Mouse (Mus musculus) neural tube, embryonic 12.5 days (tissue): ENCODE results near the gene Snrnp25. TPM values are rescaled to one million over a fixed set of nuclear protein-coding genes. Genes with fewer than 3 reads are reported as not detected.
A peak's percentile ranks its signal among the peaks of the same experiment; 100 is the strongest.

Experiments
- ATAC-seq: fragments of 200-750 bp; cut with Nextera tagmentation; 2 replicates; pipeline ENCODE4 v1.8.0; 2017; ENCODE audit warnings: low read depth, mild to moderate bottlenecking, moderate TSS enrichment, moderate library complexity; ENCODE audit not compliant: low FRiP score
- H3K27ac ChIP-seq: fragments of 300-500 bp; sonication (generic); 2 replicates; pipeline ENCODE4 v1.5.1; 2016
- H3K27me3 ChIP-seq: fragments of 300-500 bp; sonication (generic); replicated peaks from 2 replicates; pipeline ENCODE4 v1.6.1; 2016; ENCODE audit warnings: mild to moderate bottlenecking
- H3K36me3 ChIP-seq: fragments of 300-500 bp; sonication (generic); 2 replicates; pipeline ENCODE4 v1.6.1; 2016; ENCODE audit warnings: mild to moderate bottlenecking
- H3K4me1 ChIP-seq: fragments of 300-500 bp; sonication (generic); 2 replicates; pipeline ENCODE4 v1.6.1; 2016
- H3K4me2 ChIP-seq: fragments of 300-500 bp; sonication (generic); replicated peaks from 2 replicates; pipeline ENCODE4 v1.6.1; 2016; ENCODE audit warnings: mild to moderate bottlenecking
- H3K4me3 ChIP-seq: fragments of 300-500 bp; sonication (generic); 2 replicates; pipeline ENCODE4 v1.5.1; 2016
- H3K9ac ChIP-seq: fragments of 300-500 bp; sonication (generic); 2 replicates; pipeline ENCODE4 v1.6.1; 2016; ENCODE audit warnings: mild to moderate bottlenecking
- H3K9me3 ChIP-seq: fragments of 300-500 bp; sonication (generic); 2 replicates; pipeline ENCODE4 v1.6.1; 2016; ENCODE audit warnings: mild to moderate bottlenecking
- WGBS: fragments of 180-500 bp; shearing (Covaris S2); methylation state at CpG from one replicate; pipeline ENCODE4 v1.1.7; 2016; 5-methylcytosine and 5-hydroxymethylcytosine counted together
- polyA plus RNA-seq: library from polyadenylated mRNA; unstranded; fragments of >200 nt; fragmentation: Nextera tagmentation; extraction: Ambion mirVana; gene quantifications from 2 replicates; pipeline ENCODE4 v1.2.1, GENCODE M21; 2016

The Snrnp25 gene
- polyA plus RNA-seq, 1 experiment from 2014 or later, result 52.8 TPM

DNA sequence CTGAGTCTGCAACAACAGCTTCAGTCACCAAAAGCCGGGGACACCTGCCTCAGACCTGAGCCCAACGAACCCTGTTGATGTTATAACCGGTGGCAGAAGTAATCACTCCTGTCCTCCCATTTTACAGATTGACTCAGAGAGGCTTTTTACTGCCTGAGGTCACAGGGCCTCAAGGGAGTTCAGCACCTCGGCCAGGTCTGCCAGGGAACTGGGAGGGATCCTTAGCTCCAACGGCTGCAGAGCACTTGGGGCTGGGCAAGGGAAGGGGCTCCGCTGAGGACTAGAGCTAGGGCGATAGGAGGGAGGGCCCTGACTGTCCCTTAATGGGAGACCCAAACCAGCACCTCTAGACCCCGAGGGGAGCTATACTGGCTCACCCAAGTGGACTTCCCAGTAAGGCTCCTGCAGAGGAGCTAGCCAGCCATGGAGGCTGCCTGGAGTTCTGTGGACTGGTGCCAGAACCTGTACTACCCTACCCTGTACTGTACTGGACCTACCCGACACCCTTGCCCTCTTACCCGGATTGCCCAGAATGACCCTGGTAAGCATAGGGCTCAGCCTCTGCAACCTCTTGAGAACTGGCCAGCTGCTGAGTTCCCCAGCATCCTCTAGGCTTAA lies 15.5 kb downstream of the Snrnp25 start:
- Histone ChIP-seq H3K36me3 (no peaks in the 10 kb centered on the region), H3K4me1 (peaks cover 52% of the 10 kb centered on the region), H3K27ac (no peak overlapping the region), H3K4me3 (peak overlapping the region; percentile 77), H3K9me3 (no peaks in the 10 kb centered on the region), H3K4me2 (peak overlapping the region; percentile 91), H3K9ac (peak overlapping the region; percentile 88), H3K27me3 (peaks cover 10% of the 10 kb centered on the region)
- 35% methylated on average over 10 of the region's 10 CpGs for WGBS
- ATAC-seq, result peak; percentile 5; the same call in 1 of the 2 replicates

DNA sequence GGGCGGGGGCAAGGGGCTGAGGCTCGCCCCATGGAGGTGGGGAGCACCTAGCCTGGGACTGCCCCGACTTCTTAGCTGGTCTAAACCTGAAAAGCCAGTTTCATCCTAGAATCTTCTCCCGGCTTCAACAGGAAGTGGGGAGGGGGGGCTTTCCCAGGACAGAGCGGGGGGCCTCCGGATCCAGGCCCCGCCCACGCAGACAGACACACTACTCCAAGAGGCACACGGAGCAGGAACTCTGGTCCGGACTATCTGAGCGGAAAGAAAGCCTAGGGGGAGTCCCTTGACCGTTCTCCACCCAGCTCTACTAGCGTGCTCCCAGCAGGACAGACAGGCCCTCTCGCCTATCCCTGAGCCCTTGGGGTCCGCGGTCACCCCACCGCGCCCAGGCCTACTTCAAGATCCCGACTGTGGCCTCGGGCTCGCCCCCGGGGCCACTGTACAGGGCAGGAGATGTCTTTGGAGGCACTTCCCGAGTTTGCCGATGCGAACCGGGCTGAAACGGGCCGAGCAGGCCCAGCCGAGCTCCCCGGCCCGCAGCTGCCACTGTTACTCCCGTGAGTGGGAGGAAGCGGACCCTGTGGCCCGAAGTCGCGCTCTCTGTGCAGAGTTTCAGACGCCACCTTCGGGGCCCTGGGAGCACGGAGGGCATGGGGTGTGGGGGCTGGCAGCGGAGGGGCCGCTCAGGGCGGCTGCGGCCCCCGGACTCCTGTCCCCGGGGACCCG lies 16.2 kb downstream of the Snrnp25 start:
- peak; percentile 15 for ATAC-seq
- Histone ChIP-seq H3K4me2 (peak overlapping the region; percentile 91), H3K27me3 (peaks cover 10% of the 10 kb centered on the region), H3K27ac (no peak overlapping the region), H3K9me3 (no peaks in the 10 kb centered on the region), H3K36me3 (no peaks in the 10 kb centered on the region), H3K4me3 (peak overlapping the region; percentile 77), H3K4me1 (peaks cover 52% of the 10 kb centered on the region), H3K9ac (peak overlapping the region; percentile 88)
- WGBS, result 2% methylated on average over 44 of the region's 46 CpGs

- H3K4me1 ChIP-seq, result peaks cover 57% of the 10 kb centered on the region
- H3K36me3 ChIP-seq, result no peaks in the 10 kb centered on the region
- H3K9me3 ChIP-seq, result no peaks in the 10 kb centered on the region
- 1% methylated on average over 72 of the region's 72 CpGs for WGBS
- peaks cover 10% of the 10 kb centered on the region for H3K27me3 ChIP-seq
- peak; percentile 22; the same call in 1 of the 2 replicates for ATAC-seq
- peak within 1 kb of the TSS; percentile 88 for H3K9ac ChIP-seq
- H3K4me3 ChIP-seq, result peak within 1 kb of the TSS; percentile 77
- H3K4me2 ChIP-seq, result peak within 1 kb of the TSS; percentile 91
- no peak within 1 kb of the TSS for H3K27ac ChIP-seq
Measured at GRCm38 (mm10) chr11:32221951-32222409, 16.8 kb downstream of the Snrnp25 start, which contains the start of gene Rhbdf1. Gene Rhbdf1 (minus strand): TSS chr11:32222300.

DNA sequence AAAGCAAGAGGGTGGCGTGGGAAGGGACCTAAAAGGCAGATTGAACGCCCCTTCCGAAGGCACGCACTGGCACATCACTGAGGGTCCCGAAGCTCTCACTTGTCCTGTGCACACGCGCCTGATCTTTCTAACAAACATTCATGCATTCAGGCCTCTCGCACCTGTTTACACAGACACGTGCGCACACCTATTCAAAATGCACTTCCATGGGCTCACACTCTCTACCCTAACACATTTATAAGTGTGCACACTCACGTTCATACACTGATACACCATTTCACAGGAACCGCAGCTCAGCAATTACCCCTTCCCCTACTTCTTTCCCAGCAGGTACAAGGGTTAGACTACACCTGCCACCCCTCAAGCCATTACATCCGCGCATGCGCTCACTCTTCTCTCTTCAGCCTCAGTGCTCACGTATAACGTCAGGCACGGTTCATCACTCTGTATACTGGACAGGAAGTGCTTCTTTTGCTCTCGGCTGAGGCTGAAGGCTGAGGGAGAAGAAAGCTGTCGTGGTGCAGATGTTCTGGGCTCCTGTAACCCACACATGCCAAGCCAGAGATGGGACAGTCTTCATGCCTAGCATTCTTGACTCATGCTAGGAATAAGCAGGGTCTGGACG lies 17.5 kb downstream of the Snrnp25 start:
- H3K27me3 ChIP-seq, result peaks cover 10% of the 10 kb centered on the region

DNA sequence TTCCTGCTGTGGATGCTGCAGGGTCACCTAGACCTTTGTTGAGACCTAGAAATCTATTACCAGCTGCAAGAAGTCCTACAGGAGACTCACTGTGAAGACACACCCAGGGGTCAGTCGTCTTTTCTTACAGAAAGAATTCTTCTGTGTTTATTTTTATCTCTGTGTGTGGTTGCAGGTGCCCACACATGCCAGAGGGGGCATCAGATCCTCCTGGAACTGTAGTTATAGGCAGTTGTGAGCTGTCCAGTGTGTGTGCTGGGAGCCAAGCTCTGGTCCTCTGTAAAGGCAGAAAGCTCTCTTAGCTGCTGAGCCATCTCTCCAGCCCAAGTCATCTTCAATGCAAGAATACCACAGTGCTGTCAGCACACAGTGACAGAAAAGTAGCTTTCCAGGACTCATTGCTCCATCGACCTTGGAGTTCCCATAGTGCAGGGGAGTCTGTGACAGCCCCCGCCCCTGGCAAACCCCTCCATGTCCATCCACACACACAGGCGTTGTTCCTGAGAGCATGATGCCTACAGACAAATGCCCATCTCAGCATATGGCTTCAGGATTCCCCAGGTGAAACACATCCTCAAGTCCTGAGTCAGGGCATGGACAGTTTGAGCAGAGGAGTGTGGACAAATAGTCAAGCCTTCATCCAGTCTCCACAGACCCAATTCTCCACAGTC lies 18.2 kb downstream of the Snrnp25 start:
- Histone ChIP-seq H3K9me3 (no peaks in the 10 kb centered on the region), H3K27ac (no peak overlapping the region), H3K4me3 (no peak overlapping the region), H3K4me2 (no peak overlapping the region; the same call in 1 of the 2 replicates), H3K27me3 (peaks cover 10% of the 10 kb centered on the region), H3K9ac (no peak overlapping the region), H3K4me1 (peaks cover 62% of the 10 kb centered on the region), H3K36me3 (peaks cover 2% of the 10 kb centered on the region; the same call in 1 of the 2 replicates)
- 73% methylated on average over 4 of the region's 4 CpGs for WGBS
- ATAC-seq, result no peak

More for the DNA sequence above, 17.5 kb downstream of the Snrnp25 start:
- 9% methylated on average over 21 of the region's 21 CpGs for WGBS
- Histone ChIP-seq H3K36me3 (no peaks in the 10 kb centered on the region), H3K9ac (peak overlapping the region; percentile 88; the same call in 1 of the 2 replicates), H3K4me3 (peak overlapping the region; percentile 77), H3K27ac (no peak overlapping the region), H3K9me3 (no peaks in the 10 kb centered on the region), H3K4me2 (peak overlapping the region; percentile 91), H3K4me1 (peaks cover 63% of the 10 kb centered on the region)
- no peak for ATAC-seq

- no peak overlapping the region for H3K27ac ChIP-seq
- H3K4me1 ChIP-seq, result peaks cover 53% of the 10 kb centered on the region
- H3K4me3 ChIP-seq, result no peak overlapping the region
- no peak overlapping the region for H3K9ac ChIP-seq
- H3K36me3 ChIP-seq, result peaks cover 13% of the 10 kb centered on the region
- no peak for ATAC-seq
- H3K9me3 ChIP-seq, result no peaks in the 10 kb centered on the region
- 37% methylated on average over 4 of the region's 4 CpGs for WGBS
- peaks cover 10% of the 10 kb centered on the region for H3K27me3 ChIP-seq
- 0 out of 2 replicates have a peak overlapping the region, but pooled peaks have one; percentile 12 for H3K4me2 ChIP-seq
Measured at GRCm38 (mm10) chr11:32224468-32225139, 19.4 kb downstream of the Snrnp25 start.

DNA sequence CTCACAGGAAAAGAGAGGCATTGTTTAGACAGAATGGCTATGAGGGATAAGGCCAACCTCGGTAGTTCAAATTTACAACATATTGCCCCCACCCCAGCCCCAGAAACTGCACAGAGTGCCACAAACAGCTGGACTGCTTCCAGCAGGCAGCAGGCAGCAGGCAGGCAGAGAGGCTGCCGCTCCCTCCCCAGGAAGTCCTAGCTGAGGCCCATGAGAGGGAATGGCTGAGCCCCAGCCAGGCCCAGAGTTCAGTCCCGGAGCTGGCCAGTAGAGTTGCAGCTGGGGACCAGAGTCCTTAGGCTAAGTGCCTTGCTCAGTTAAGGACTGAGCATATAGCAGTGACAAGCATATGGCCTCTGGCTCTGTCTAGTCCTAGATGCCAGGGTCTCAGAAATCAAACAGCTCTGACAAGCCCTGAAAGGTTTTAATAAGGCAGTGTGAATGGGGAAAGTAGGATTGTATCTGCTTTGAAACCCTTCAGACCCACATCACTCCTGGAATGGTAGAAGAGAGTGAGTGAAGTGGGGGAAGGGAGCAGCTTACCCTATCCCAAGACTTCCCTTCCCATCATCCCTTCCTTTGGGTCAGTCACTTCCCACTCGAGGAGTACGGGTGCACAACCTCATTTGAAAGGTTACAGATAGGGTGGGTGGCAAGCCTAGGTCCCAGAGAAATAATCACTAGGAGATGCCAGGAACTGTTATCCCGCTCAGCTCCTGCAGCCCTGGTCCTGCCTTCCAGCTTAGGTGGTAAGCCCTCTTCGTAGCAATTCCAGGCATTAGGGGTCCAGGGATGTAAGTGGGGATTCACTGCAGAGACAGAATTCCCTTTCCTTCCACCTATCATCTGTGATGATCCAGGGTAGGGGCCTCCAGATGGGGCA lies 20.2 kb downstream of the Snrnp25 start:
- peaks cover 10% of the 10 kb centered on the region for H3K27me3 ChIP-seq
- WGBS, result 61% methylated on average over 7 of the region's 7 CpGs
- H3K4me3 ChIP-seq, result 0 out of 2 replicates have a peak overlapping the region, but pooled peaks have one; percentile 63
- ATAC-seq, result no peak
- peaks cover 14% of the 10 kb centered on the region for H3K36me3 ChIP-seq
- peaks cover 47% of the 10 kb centered on the region for H3K4me1 ChIP-seq
- no peak overlapping the region for H3K9ac ChIP-seq
- no peaks in the 10 kb centered on the region for H3K9me3 ChIP-seq
- peak overlapping the region; percentile 80; the same call in 1 of the 2 replicates for H3K4me2 ChIP-seq
- no peak overlapping the region for H3K27ac ChIP-seq

- peak; percentile 79 for ATAC-seq
- peak within 1 kb of the TSS; percentile 80 for H3K4me2 ChIP-seq
- H3K27me3 ChIP-seq, result peaks cover 10% of the 10 kb centered on the region
- peak within 1 kb of the TSS; percentile 77 for H3K9ac ChIP-seq
- H3K4me1 ChIP-seq, result peaks cover 38% of the 10 kb centered on the region
- no peaks in the 10 kb centered on the region for H3K9me3 ChIP-seq
- WGBS, result 3% methylated on average over 47 of the region's 47 CpGs
- peaks cover 23% of the 10 kb centered on the region for H3K36me3 ChIP-seq
- H3K4me3 ChIP-seq, result peak within 1 kb of the TSS; percentile 63
- peak within 1 kb of the TSS; percentile 29; the same call in 1 of the 2 replicates for H3K27ac ChIP-seq
Measured at GRCm38 (mm10) chr11:32226124-32226871, 21.1 kb downstream of the Snrnp25 start, which contains the start of gene Mpg. Gene Mpg (plus strand): TSS chr11:32226505.

- ATAC-seq, result peak; percentile 4; the same call in 1 of the 2 replicates
- peaks cover 10% of the 10 kb centered on the region for H3K27me3 ChIP-seq
- peaks cover 30% of the 10 kb centered on the region for H3K36me3 ChIP-seq
- H3K9ac ChIP-seq, result peak overlapping the region; percentile 77
- H3K4me1 ChIP-seq, result peaks cover 33% of the 10 kb centered on the region
- no peak overlapping the region for H3K27ac ChIP-seq
- 60% methylated on average over 1 of the region's 1 CpGs for WGBS
- peak overlapping the region; percentile 80 for H3K4me2 ChIP-seq
- no peaks in the 10 kb centered on the region for H3K9me3 ChIP-seq
- peak overlapping the region; percentile 63 for H3K4me3 ChIP-seq
Measured at GRCm38 (mm10) chr11:32227041-32227440, 21.8 kb downstream of the Snrnp25 start.

GRCm38 (mm10) chr11:32227555-32227954 lies 22.3 kb downstream of the Snrnp25 start:
- Histone ChIP-seq H3K4me1 (peaks cover 27% of the 10 kb centered on the region), H3K36me3 (peaks cover 35% of the 10 kb centered on the region), H3K9ac (no peak overlapping the region), H3K27me3 (peaks cover 9% of the 10 kb centered on the region), H3K4me3 (no peak overlapping the region), H3K27ac (no peak overlapping the region), H3K9me3 (no peaks in the 10 kb centered on the region), H3K4me2 (peak overlapping the region; percentile 80)
- no peak for ATAC-seq
- WGBS, result 92% methylated on average over 9 of the region's 9 CpGs
